Comparison of ENCODE assay signal across 24 mouse cellular contexts in the genomic region with DNA sequence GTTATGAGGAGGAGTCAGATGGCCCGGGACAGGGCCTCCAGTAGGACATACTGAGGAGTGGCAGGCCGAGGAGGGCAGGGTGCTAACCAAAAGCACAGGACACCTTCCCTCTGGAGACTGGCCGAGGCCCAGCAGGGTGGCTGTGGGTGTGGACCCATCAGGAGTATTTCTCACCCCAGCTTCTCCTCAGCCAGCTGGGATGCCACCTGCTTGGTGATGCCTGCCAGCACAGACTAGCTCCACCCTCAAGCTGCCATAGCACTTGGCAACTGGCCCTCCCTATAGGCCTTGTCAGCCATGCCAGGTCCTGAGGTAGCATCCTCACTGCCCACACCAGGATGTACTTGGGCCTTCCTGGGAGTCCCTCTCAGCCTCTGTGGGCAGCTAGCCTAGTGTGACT. TPM values are rescaled to one million over a fixed set of nuclear protein-coding genes. Genes with fewer than 3 reads are reported as not detected.
A peak's percentile ranks its signal among the peaks of the same experiment; 100 is the strongest.
DNase-seq lines count a peak whose midpoint lies in the region; ATAC-seq and TF ChIP-seq lines count a peak whose summit lies in the region.
"Had no signal": no experiment of that assay in that cellular context is flagged by ENCODE, and none has a peak within 500 bp of the region (broad histone marks: within the 10 kb centered on the region; RNA-seq: fewer than 3 reads in every experiment).

No protein-coding gene starts in this region.

- no peak overlapping the region for H3K4me2 ChIP-seq in hindbrain, postnatal 0 days (ENCODE audit: low read depth, low read length)
- H3K4me2 ChIP-seq in hindbrain, embryonic 11.5 days (replicated peaks; ENCODE audit: low read depth, low read length): no peak overlapping the region
- H3K4me2 ChIP-seq: heart, embryonic 12.5 days; liver, embryonic 13.5 days had no signal

- peak; percentile 38 for DNase-seq in hindbrain, postnatal 0 days (ENCODE audit: low spot score)
- no peak for DNase-seq in hindbrain, embryonic 11.5 days (ENCODE audit: low spot score)
- DNase-seq in brain, adult 2 months (ENCODE audit: low read depth, low spot score): peak; percentile 96
- DNase-seq in brain, embryonic 14.5 days (ENCODE audit: low read depth): peak; percentile 73
- DNase-seq in cerebellum, postnatal 10 days: peak; percentile 85 to 89
- DNase-seq in yolk sac, embryonic 10.5 days (ENCODE audit: low spot score): no peak
- DNase-seq in lung, postnatal 25 days (ENCODE audit: low spot score): no peak
- no peak for DNase-seq in heart, adult 9 months (ENCODE audit: low spot score in 2 of 2)
- DNase-seq: adrenal gland, adult 8-10 months; gastrocnemius, postnatal 10 days; kidney, postnatal 10 days; liver, embryonic 13.5 days; thymus, postnatal 14 days had no signal

- no peak for TF ChIP-seq POLR2A in brain, embryonic 14.5 days (IDR thresholded peaks at IDR 0.05; ENCODE audit: borderline replicate concordance, extremely low read depth, insufficient read depth, insufficient read length, poor library complexity, severe bottlenecking)

- no peak for ATAC-seq in hindbrain, postnatal 0 days
- ATAC-seq in hindbrain, embryonic 11.5 days (ENCODE audit: low FRiP score): no peak
- ATAC-seq: CD4-positive, CD25-positive, alpha-beta regulatory T cell, adult 4 months; inflammation-experienced regulatory T-cells, adult 6 months had no signal

- H3K36me3 ChIP-seq in hindbrain, postnatal 0 days (ENCODE audit: insufficient read depth, low read length): peaks cover 46% of the 10 kb centered on the region
- H3K36me3 ChIP-seq in hindbrain, embryonic 11.5 days (ENCODE audit: control insufficient read depth, insufficient read depth, low read length): peaks cover 10% of the 10 kb centered on the region

- no peaks in the 10 kb centered on the region for H3K9me3 ChIP-seq in hindbrain, postnatal 0 days (ENCODE audit: low read length)
- no peaks in the 10 kb centered on the region for H3K9me3 ChIP-seq in hindbrain, embryonic 11.5 days (ENCODE audit: control insufficient read depth, low read length)
- H3K9me3 ChIP-seq: heart, embryonic 12.5 days; midbrain, embryonic 10.5 days had no signal

- H3K9ac ChIP-seq in hindbrain, postnatal 0 days (replicated peaks; ENCODE audit: low read length): no peak overlapping the region
- no peak overlapping the region for H3K9ac ChIP-seq in hindbrain, embryonic 11.5 days (ENCODE audit: low read depth, low read length)
- H3K9ac ChIP-seq: heart, embryonic 12.5 days; liver, embryonic 13.5 days had no signal

- no peaks in the 10 kb centered on the region for H3K27me3 ChIP-seq in hindbrain, postnatal 0 days (ENCODE audit: insufficient read depth, low read length)
- no peaks in the 10 kb centered on the region for H3K27me3 ChIP-seq in hindbrain, embryonic 11.5 days (ENCODE audit: control insufficient read depth, insufficient read depth, low read length)
- H3K27me3 ChIP-seq: heart, embryonic 12.5 days; liver, embryonic 13.5 days had no signal

- 75% methylated on average over 3 of the region's 3 CpGs for WGBS in hindbrain, postnatal 0 days
- WGBS in hindbrain, embryonic 11.5 days: 86% methylated on average over 3 of the region's 3 CpGs

- H3K4me3 ChIP-seq in hindbrain, postnatal 0 days (ENCODE audit: low read length): no peak overlapping the region
- no peak overlapping the region for H3K4me3 ChIP-seq in hindbrain, embryonic 11.5 days (ENCODE audit: low read depth, low read length)
- H3K4me3 ChIP-seq: heart, embryonic 12.5 days; liver, embryonic 13.5 days; midbrain, embryonic 10.5 days had no signal

- TF ChIP-seq CTCF in hindbrain, postnatal 0 days (IDR thresholded peaks at IDR 0.05; ENCODE audit: low read depth): no peak
- no peak for TF ChIP-seq CTCF in brain, embryonic 14.5 days (IDR thresholded peaks at IDR 0.05; ENCODE audit: borderline replicate concordance, extremely low read depth, insufficient read depth, insufficient read length)

- H3K27ac ChIP-seq in hindbrain, postnatal 0 days: no peak overlapping the region
- no peak overlapping the region for H3K27ac ChIP-seq in hindbrain, embryonic 11.5 days (ENCODE audit: low read depth, low read length)
- H3K27ac ChIP-seq: liver, embryonic 13.5 days; midbrain, embryonic 10.5 days had no signal

- H3K4me1 ChIP-seq in hindbrain, postnatal 0 days (ENCODE audit: insufficient read depth, low read length): no peaks in the 10 kb centered on the region
- H3K4me1 ChIP-seq in hindbrain, embryonic 11.5 days (replicated peaks; ENCODE audit: control insufficient read depth, insufficient read depth, low read length): no peaks in the 10 kb centered on the region
- H3K4me1 ChIP-seq: midbrain, embryonic 10.5 days had no signal

RNA-seq across cellular contexts. Expression of a gene that starts 6.7 kb away (rescaled TPM):
- total RNA-seq in hindbrain, postnatal 0 days (2014; rRNA removed): not detected in 2 replicates
- polyA plus RNA-seq in hindbrain, postnatal 0 days (2015; fragmentation: Nextera tagmentation; extraction: Ambion mirVana): not detected in 2 replicates
- 0.56 TPM in 1 of 2 replicates, not detected in the other for polyA plus RNA-seq in hindbrain, embryonic 11.5 days (2014; fragmentation: Nextera tagmentation; extraction: Ambion mirVana)
- not detected in 2 replicates for polyA plus RNA-seq in brain, embryonic 14.5 days (2012; rRNA removed)
- total RNA-seq: gastrocnemius, postnatal 10 days; hematopoietic stem cell, adult 5-6 weeks; MEL had no signal
- polyA plus RNA-seq: CD4-positive, CD25-positive, alpha-beta regulatory T cell, adult 4 months; heart, embryonic 12.5 days; inflammation-experienced regulatory T-cells, adult 6 months; limb, embryonic 11.5 days; liver, embryonic 13.5 days; lung, embryonic 16.5 days; midbrain, embryonic 10.5 days; neural tube, embryonic 14.5 days; spleen, adult 2 months; stomach, embryonic 16.5 days had no signal

RNA-seq across cellular contexts. Expression of a gene that starts 6.8 kb away (rescaled TPM):
- 28.8 and 30.0 TPM in 2 replicates for total RNA-seq in hindbrain, postnatal 0 days (2014; rRNA removed)
- 12.8 and 13.2 TPM in 2 replicates for polyA plus RNA-seq in hindbrain, postnatal 0 days (2015; fragmentation: Nextera tagmentation; extraction: Ambion mirVana)
- polyA plus RNA-seq in hindbrain, embryonic 11.5 days (2014; fragmentation: Nextera tagmentation; extraction: Ambion mirVana): 8.1 and 9.2 TPM in 2 replicates
- polyA plus RNA-seq in brain, embryonic 14.5 days (2012; rRNA removed): 49.1 and 62.1 TPM in 2 replicates

RNA-seq across cellular contexts. Expression of a gene that starts 12.5 kb away (rescaled TPM):
- 192 and 204 TPM in 2 replicates for total RNA-seq in hindbrain, postnatal 0 days (2014; rRNA removed)
- polyA plus RNA-seq in hindbrain, postnatal 0 days (2015; fragmentation: Nextera tagmentation; extraction: Ambion mirVana): 69.9 and 71.7 TPM in 2 replicates
- 72.9 and 85.2 TPM in 2 replicates for polyA plus RNA-seq in hindbrain, embryonic 11.5 days (2014; fragmentation: Nextera tagmentation; extraction: Ambion mirVana)
- polyA plus RNA-seq in brain, embryonic 14.5 days (2012; rRNA removed): 203 and 265 TPM in 2 replicates
- total RNA-seq: hematopoietic stem cell, adult 5-6 weeks had no signal
- polyA plus RNA-seq: inflammation-experienced regulatory T-cells, adult 6 months; spleen, adult 2 months had no signal

RNA-seq across cellular contexts. Expression of a gene that starts 20.9 kb away (rescaled TPM):
- total RNA-seq in hindbrain, postnatal 0 days (2014; rRNA removed): 59.9 and 68.8 TPM in 2 replicates
- 51.0 and 56.0 TPM in 2 replicates for polyA plus RNA-seq in hindbrain, postnatal 0 days (2015; fragmentation: Nextera tagmentation; extraction: Ambion mirVana)
- polyA plus RNA-seq in hindbrain, embryonic 11.5 days (2014; fragmentation: Nextera tagmentation; extraction: Ambion mirVana): 32.4 and 38.4 TPM in 2 replicates
- 51.3 and 57.7 TPM in 2 replicates for polyA plus RNA-seq in brain, embryonic 14.5 days (2012; rRNA removed)

RNA-seq across cellular contexts. Expression of a gene that starts 34.7 kb away (rescaled TPM):
- 0.40 and 0.52 TPM in 2 replicates for total RNA-seq in hindbrain, postnatal 0 days (2014; rRNA removed)
- polyA plus RNA-seq in hindbrain, postnatal 0 days (2015; fragmentation: Nextera tagmentation; extraction: Ambion mirVana): 0.66 and 1.1 TPM in 2 replicates
- polyA plus RNA-seq in hindbrain, embryonic 11.5 days (2014; fragmentation: Nextera tagmentation; extraction: Ambion mirVana): 1.8 and 2.1 TPM in 2 replicates
- polyA plus RNA-seq in brain, embryonic 14.5 days (2012; rRNA removed): 0.35 and 0.55 TPM in 2 replicates
- total RNA-seq: hematopoietic stem cell, adult 5-6 weeks had no signal

Comparison
In these comparisons a context has a peak if more than half of its experiments do, and no peak if none do; other contexts are left out.
1. DNase-seq: peak in hindbrain, postnatal 0 days (single experiment), brain, adult 2 months (single experiment), brain, embryonic 14.5 days (single experiment) and cerebellum, postnatal 10 days (2 of 2); none in hindbrain, embryonic 11.5 days (single experiment), yolk sac, embryonic 10.5 days (single experiment), lung, postnatal 25 days (single experiment) and heart, adult 9 months (0 of 2).